Mouse (Mus musculus) hindbrain, embryonic 14.5 days (tissue): Measurements from ENCODE around the gene Nifk. TPM values are rescaled to one million over a fixed set of nuclear protein-coding genes. Genes with fewer than 3 reads are reported as not detected.

ENCODE experiments used
- ATAC-seq: fragments of 200-750 bp; cut with Nextera tagmentation; 2 replicates; pipeline ENCODE4 v1.8.0; 2017; ENCODE audit warnings: moderate number of reproducible peaks, mild to moderate bottlenecking, moderate TSS enrichment, moderate library complexity; ENCODE audit not compliant: low FRiP score
- DNase-seq: peaks from one replicate; pipeline ENCODE4 v3.0.0-alpha.2; 2015; ENCODE audit warnings: low spot score
- H3K27ac ChIP-seq: fragments of 300-500 bp; sonication (generic); 2 replicates; pipeline ENCODE4 v1.5.1; 2014; ENCODE audit warnings: mild to moderate bottlenecking, moderate library complexity
- H3K27me3 ChIP-seq: fragments of 300-500 bp; sonication (generic); 2 replicates; pipeline ENCODE4 v1.6.1; 2014; ENCODE audit warnings: mild to moderate bottlenecking, low read length, mixed read lengths; ENCODE audit not compliant: control insufficient read depth, insufficient read depth
- H3K36me3 ChIP-seq: fragments of 300-500 bp; sonication (generic); replicated peaks from 2 replicates; pipeline ENCODE4 v1.6.1; 2014; ENCODE audit not compliant: control insufficient read depth, insufficient read depth
- H3K4me1 ChIP-seq: fragments of 300-500 bp; sonication (generic); replicated peaks from 2 replicates; pipeline ENCODE4 v1.6.1; 2014; ENCODE audit warnings: antibody characterized with exemption, low read length, mixed read lengths; ENCODE audit not compliant: control insufficient read depth, insufficient read depth
- H3K4me2 ChIP-seq: fragments of 300-500 bp; sonication (generic); replicated peaks from 2 replicates; pipeline ENCODE4 v1.6.1; 2014; ENCODE audit warnings: mild to moderate bottlenecking, moderate library complexity
- H3K4me3 ChIP-seq: fragments of 300-500 bp; sonication (generic); replicated peaks from 2 replicates; pipeline ENCODE4 v1.5.1; 2014; ENCODE audit warnings: mild to moderate bottlenecking, low read length
- H3K9ac ChIP-seq: fragments of 300-500 bp; sonication (generic); 2 replicates; pipeline ENCODE4 v1.6.1; 2014
- H3K9me3 ChIP-seq: fragments of 300-500 bp; sonication (generic); 2 replicates; pipeline ENCODE4 v1.6.1; 2016; ENCODE audit warnings: low read length; ENCODE audit not compliant: control insufficient read depth
- WGBS: fragments of 180-500 bp; shearing (Covaris S2); extraction: QIAGEN DNeasy Blood & Tissue Kit; methylation state at CpG from one replicate; pipeline ENCODE4 v1.1.7; 2014; 5-methylcytosine and 5-hydroxymethylcytosine counted together
- polyA plus RNA-seq: library from polyadenylated mRNA; unstranded; fragments of >200 nt; fragmentation: Nextera tagmentation; extraction: Ambion mirVana; gene quantifications from 2 replicates; pipeline ENCODE4 v1.2.1, GENCODE M21; 2014

Nifk gene
- polyA plus RNA-seq, 1 experiment from 2014 or later, result 68.2 TPM

- peak; percentile 26 for DNase-seq
- WGBS, result 69% methylated on average over 2 of the region's 2 CpGs
Observed at GRCm38 (mm10) chr1:118320696-118321095, 943 bp upstream of the Nifk start.

GRCm38 (mm10) chr1:118334749-118335713, 13.4 kb downstream of the Nifk start:
- no peaks in the 10 kb centered on the region for H3K4me1 ChIP-seq
- H3K4me2 ChIP-seq, result no peak overlapping the region
- H3K27ac ChIP-seq, result no peak overlapping the region
- DNase-seq (no peak), ATAC-seq (no peak; the same call in 1 of the 2 replicates)
- H3K9ac ChIP-seq, result no peak overlapping the region
- WGBS, result 83% methylated on average over 9 of the region's 9 CpGs
- H3K36me3 ChIP-seq, result peaks cover 51% of the 10 kb centered on the region
- no peak overlapping the region for H3K4me3 ChIP-seq
- no peaks in the 10 kb centered on the region for H3K27me3 ChIP-seq
- H3K9me3 ChIP-seq, result no peaks in the 10 kb centered on the region

More at GRCm38 (mm10) chr1:118320696-118321095, 943 bp upstream of the Nifk start:
- Histone ChIP-seq H3K4me2 (no peak overlapping the region), H3K27me3 (no peaks in the 10 kb centered on the region), H3K4me3 (no peak overlapping the region), H3K36me3 (peaks cover 22% of the 10 kb centered on the region), H3K4me1 (peaks cover 9% of the 10 kb centered on the region), H3K9me3 (no peaks in the 10 kb centered on the region), H3K9ac (no peak overlapping the region), H3K27ac (no peak overlapping the region)
- ATAC-seq, result no peak

- Histone ChIP-seq H3K9me3 (no peaks in the 10 kb centered on the region), H3K4me3 (no peak overlapping the region), H3K27me3 (no peaks in the 10 kb centered on the region), H3K36me3 (peaks cover 43% of the 10 kb centered on the region), H3K9ac (no peak overlapping the region), H3K4me2 (no peak overlapping the region), H3K27ac (no peak overlapping the region), H3K4me1 (no peaks in the 10 kb centered on the region)
- no peak for ATAC-seq
- DNase-seq, result peak; percentile 47
Observed at GRCm38 (mm10) chr1:118335847-118336246, 14.2 kb downstream of the Nifk start.

- Histone ChIP-seq H3K4me2 (no peak overlapping the region), H3K36me3 (peaks cover 22% of the 10 kb centered on the region), H3K4me3 (no peak overlapping the region), H3K27ac (no peak overlapping the region), H3K4me1 (no peaks in the 10 kb centered on the region), H3K27me3 (no peaks in the 10 kb centered on the region), H3K9ac (no peak overlapping the region), H3K9me3 (no peaks in the 10 kb centered on the region)
- 89% methylated on average over 5 of the region's 5 CpGs for WGBS
- DNase-seq (no peak), ATAC-seq (no peak)
Observed at GRCm38 (mm10) chr1:118337921-118338320, 16.3 kb downstream of the Nifk start.

- Histone ChIP-seq H3K4me1 (no peaks in the 10 kb centered on the region), H3K9me3 (no peaks in the 10 kb centered on the region), H3K36me3 (no peaks in the 10 kb centered on the region), H3K4me3 (no peak overlapping the region), H3K27ac (no peak overlapping the region), H3K9ac (no peak overlapping the region), H3K27me3 (no peaks in the 10 kb centered on the region), H3K4me2 (no peak overlapping the region)
- no peak for ATAC-seq
- DNase-seq, result no peak
- 40% methylated on average over 6 of the region's 6 CpGs for WGBS
Observed at GRCm38 (mm10) chr1:118343649-118344435, 22.2 kb downstream of the Nifk start.

GRCm38 (mm10) chr1:118349922-118350321, 28.3 kb downstream of the Nifk start:
- 81% methylated on average over 3 of the region's 3 CpGs for WGBS
- no peaks in the 10 kb centered on the region for H3K9me3 ChIP-seq
- H3K36me3 ChIP-seq, result no peaks in the 10 kb centered on the region
- no peak overlapping the region for H3K27ac ChIP-seq
- no peaks in the 10 kb centered on the region for H3K4me1 ChIP-seq
- no peak for ATAC-seq
- no peak overlapping the region for H3K4me3 ChIP-seq
- no peak overlapping the region for H3K4me2 ChIP-seq
- DNase-seq, result no peak
- H3K9ac ChIP-seq, result no peak overlapping the region
- H3K27me3 ChIP-seq, result no peaks in the 10 kb centered on the region

- H3K4me2 ChIP-seq, result no peak overlapping the region
- WGBS, result 73% methylated on average over 6 of the region's 6 CpGs
- DNase-seq, result no peak
Observed at GRCm38 (mm10) chr1:118359071-118359761, 37.6 kb downstream of the Nifk start.

GRCm38 (mm10) chr1:118367970-118368369, 46.3 kb downstream of the Nifk start:
- no peak for DNase-seq
- H3K4me2 ChIP-seq, result no peak overlapping the region
- no peaks in the 10 kb centered on the region for H3K4me1 ChIP-seq
- WGBS, result 97% methylated on average over 1 of the region's 1 CpGs
- H3K4me3 ChIP-seq, result no peak overlapping the region
- H3K9ac ChIP-seq, result no peak overlapping the region
- no peaks in the 10 kb centered on the region for H3K36me3 ChIP-seq
- ATAC-seq, result no peak
- no peaks in the 10 kb centered on the region for H3K27me3 ChIP-seq
- H3K9me3 ChIP-seq, result no peaks in the 10 kb centered on the region
- no peak overlapping the region for H3K27ac ChIP-seq

More at GRCm38 (mm10) chr1:118359071-118359761, 37.6 kb downstream of the Nifk start:
- no peak overlapping the region for H3K9ac ChIP-seq
- no peak overlapping the region for H3K27ac ChIP-seq
- no peaks in the 10 kb centered on the region for H3K27me3 ChIP-seq
- no peaks in the 10 kb centered on the region for H3K4me1 ChIP-seq
- H3K36me3 ChIP-seq, result no peaks in the 10 kb centered on the region
- H3K9me3 ChIP-seq, result no peaks in the 10 kb centered on the region
- ATAC-seq, result no peak
- H3K4me3 ChIP-seq, result no peak overlapping the region
